Mouse (Mus musculus): Measurements from ENCODE around the gene Lyrm7. TPM values are rescaled to one million over a fixed set of nuclear protein-coding genes. Genes with fewer than 3 reads are reported as not detected.

Gene Lyrm7
- polyA plus RNA-seq, 1 experiment from 2014 or later, result 7.9 TPM

- WGBS, result 89% methylated on average over 5 of the region's 5 CpGs
- Histone ChIP-seq H3K9me3 (replicated peaks) (no peaks in the 10 kb centered on the region), H3K4me1 (no peaks in the 10 kb centered on the region)
These were observed 15.3 kb upstream of the Lyrm7 start for GRCm38 (mm10) chr11:54876031-54876430.

GRCm38 (mm10) chr11:54871831-54872537 is 11.3 kb upstream of the Lyrm7 start:
- Histone ChIP-seq H3K4me1 (peaks cover 15% of the 10 kb centered on the region), H3K36me3 (peaks cover 69% of the 10 kb centered on the region), H3K27ac (no peak overlapping the region), H3K4me3 (no peak overlapping the region), H3K9me3 (replicated peaks) (no peaks in the 10 kb centered on the region), H3K27me3 (ENCODE audit: low read depth, poor library complexity, severe bottlenecking) (no peaks in the 10 kb centered on the region)
- DNase-seq (ENCODE audit: low spot score), result no peak
- 83% methylated on average over 7 of the region's 7 CpGs for WGBS

More at GRCm38 (mm10) chr11:54876031-54876430, 15.3 kb upstream of the Lyrm7 start:
- Histone ChIP-seq H3K27ac (no peak overlapping the region), H3K36me3 (peaks cover 39% of the 10 kb centered on the region), H3K4me3 (no peak overlapping the region), H3K27me3 (ENCODE audit: low read depth, poor library complexity, severe bottlenecking) (peaks cover 10% of the 10 kb centered on the region; the same call in 1 of the 2 replicates)
- DNase-seq (ENCODE audit: low spot score), result no peak

- no peak overlapping the region for H3K4me3 ChIP-seq
- H3K27me3 ChIP-seq (ENCODE audit: low read depth, poor library complexity, severe bottlenecking), result no peaks in the 10 kb centered on the region
- H3K9me3 ChIP-seq (replicated peaks), result no peaks in the 10 kb centered on the region
- WGBS, result 92% methylated on average over 3 of the region's 3 CpGs
- peaks cover 21% of the 10 kb centered on the region for H3K4me1 ChIP-seq
- no peak overlapping the region for H3K27ac ChIP-seq
- peaks cover 63% of the 10 kb centered on the region for H3K36me3 ChIP-seq
- no peak for DNase-seq (ENCODE audit: low spot score)
These were observed 8.6 kb upstream of the Lyrm7 start for GRCm38 (mm10) chr11:54869318-54869717.

- H3K27me3 ChIP-seq (ENCODE audit: low read depth, poor library complexity, severe bottlenecking), result no peaks in the 10 kb centered on the region
- no peak overlapping the region for H3K27ac ChIP-seq
- peaks cover 21% of the 10 kb centered on the region for H3K4me1 ChIP-seq
- 87% methylated on average over 2 of the region's 2 CpGs for WGBS
- H3K4me3 ChIP-seq, result peak overlapping the region; percentile 96; the same call in 1 of the 2 replicates
- peaks cover 54% of the 10 kb centered on the region for H3K36me3 ChIP-seq
- no peak for DNase-seq (ENCODE audit: low spot score)
- H3K9me3 ChIP-seq (replicated peaks), result no peaks in the 10 kb centered on the region
These were observed 7.7 kb upstream of the Lyrm7 start for GRCm38 (mm10) chr11:54868445-54868844.

- Histone ChIP-seq H3K9me3 (replicated peaks) (no peaks in the 10 kb centered on the region), H3K36me3 (peaks cover 49% of the 10 kb centered on the region), H3K4me1 (peaks cover 21% of the 10 kb centered on the region), H3K27me3 (ENCODE audit: low read depth, poor library complexity, severe bottlenecking) (no peaks in the 10 kb centered on the region), H3K4me3 (peak overlapping the region; percentile 96), H3K27ac (no peak overlapping the region)
- DNase-seq (ENCODE audit: low spot score), result no peak
- WGBS, result 91% methylated on average over 3 of the region's 3 CpGs
These were observed 7.3 kb upstream of the Lyrm7 start for GRCm38 (mm10) chr11:54867903-54868434.

- H3K4me3 ChIP-seq, result peak overlapping the region; percentile 96
- peak overlapping the region; percentile 99 for H3K27ac ChIP-seq
- 3% methylated on average over 5 of the region's 5 CpGs for WGBS
- H3K9me3 ChIP-seq (replicated peaks), result no peaks in the 10 kb centered on the region
- DNase-seq (ENCODE audit: low spot score), result peak; percentile 53
- H3K4me1 ChIP-seq, result peaks cover 21% of the 10 kb centered on the region
- no peaks in the 10 kb centered on the region for H3K27me3 ChIP-seq (ENCODE audit: low read depth, poor library complexity, severe bottlenecking)
- peaks cover 40% of the 10 kb centered on the region for H3K36me3 ChIP-seq
These were observed 6.3 kb upstream of the Lyrm7 start for GRCm38 (mm10) chr11:54867049-54867385.

- peaks cover 21% of the 10 kb centered on the region for H3K4me1 ChIP-seq
- peaks cover 33% of the 10 kb centered on the region for H3K36me3 ChIP-seq
- no peaks in the 10 kb centered on the region for H3K9me3 ChIP-seq (replicated peaks)
- no peaks in the 10 kb centered on the region for H3K27me3 ChIP-seq (ENCODE audit: low read depth, poor library complexity, severe bottlenecking)
- under 1% methylated on average over 106 of the region's 107 CpGs for WGBS
- peak within 1 kb of the TSS; percentile 99 for H3K27ac ChIP-seq
- DNase-seq (ENCODE audit: low spot score), result peak; percentile 95
- H3K4me3 ChIP-seq, result peak within 1 kb of the TSS; percentile 96
These were observed 5.7 kb upstream of the Lyrm7 start, which contains the start of gene Hint1 for GRCm38 (mm10) chr11:54866119-54867048. TSS of gene Hint1 (plus strand) at chr11:54866383.

- peak overlapping the region; percentile 99 for H3K27ac ChIP-seq
- no peaks in the 10 kb centered on the region for H3K27me3 ChIP-seq (ENCODE audit: low read depth, poor library complexity, severe bottlenecking)
- no peak for DNase-seq (ENCODE audit: low spot score)
- H3K36me3 ChIP-seq, result peaks cover 24% of the 10 kb centered on the region
- H3K9me3 ChIP-seq (replicated peaks), result no peaks in the 10 kb centered on the region
- 79% methylated on average over 6 of the region's 6 CpGs for WGBS
- H3K4me1 ChIP-seq, result peaks cover 21% of the 10 kb centered on the region
- H3K4me3 ChIP-seq, result peak overlapping the region; percentile 96
These were observed 4.8 kb upstream of the Lyrm7 start for GRCm38 (mm10) chr11:54865330-54866085.

- WGBS, result 47% methylated on average over 10 of the region's 10 CpGs
- DNase-seq (ENCODE audit: low spot score), result peak; percentile 58
These were observed 2.2 kb upstream of the Lyrm7 start for GRCm38 (mm10) chr11:54862621-54863520.

GRCm38 (mm10) chr11:54861471-54862420 is 1.0 kb upstream of the Lyrm7 start:
- no peaks in the 10 kb centered on the region for H3K36me3 ChIP-seq
- H3K4me1 ChIP-seq, result peaks cover 15% of the 10 kb centered on the region
- no peak for DNase-seq (ENCODE audit: low spot score)
- H3K4me3 ChIP-seq, result peak overlapping the region; percentile 80
- no peaks in the 10 kb centered on the region for H3K27me3 ChIP-seq (ENCODE audit: low read depth, poor library complexity, severe bottlenecking)
- no peaks in the 10 kb centered on the region for H3K9me3 ChIP-seq (replicated peaks)
- peak overlapping the region; percentile 94; the same call in 1 of the 2 replicates for H3K27ac ChIP-seq
- 91% methylated on average over 5 of the region's 5 CpGs for WGBS

More at GRCm38 (mm10) chr11:54862621-54863520, 2.2 kb upstream of the Lyrm7 start:
- no peak overlapping the region for H3K27ac ChIP-seq
- no peaks in the 10 kb centered on the region for H3K9me3 ChIP-seq (replicated peaks)
- H3K4me3 ChIP-seq, result no peak overlapping the region
- peaks cover under 1% of the 10 kb centered on the region; the same call in 1 of the 2 replicates for H3K36me3 ChIP-seq
- H3K27me3 ChIP-seq (ENCODE audit: low read depth, poor library complexity, severe bottlenecking), result no peaks in the 10 kb centered on the region
- peaks cover 20% of the 10 kb centered on the region for H3K4me1 ChIP-seq
